Mouse (Mus musculus): ENCODE measurements at regions not wholly inside any gene's neighbourhood (a gene's known extent, or its start where the extent isn't known, plus 50 kb on each side); places are given as distances from the start of the nearest gene placed in this dataset.

GRCm38 (mm10) chr4:48770403-48770953 is 107.2 kb downstream of the Cavin4 start:
- TF ChIP-seq CTCF (IDR thresholded peaks at IDR 0.05; ENCODE audit: low read depth) = no peak
- TF ChIP-seq EP300 (IDR thresholded peaks at IDR 0.05; ENCODE audit: low read depth) = no peak

Data from liver, postnatal 0 days (tissue).